Mouse (Mus musculus) embryonic facial prominence, embryonic 15.5 days (tissue): Measurements from ENCODE around the gene Tmem62. TPM values are rescaled to one million over a fixed set of nuclear protein-coding genes. Genes with fewer than 3 reads are reported as not detected.

Experiments used
- ATAC-seq: fragments of 200-750 bp; cut with Nextera tagmentation; 2 replicates; pipeline ENCODE4 v1.8.0; 2017; ENCODE audit warnings: low read depth, moderate TSS enrichment; ENCODE audit not compliant: insufficient number of reproducible peaks, low FRiP score, low TSS enrichment
- H3K27ac ChIP-seq: fragments of 300-500 bp; sonication (generic); replicated peaks from 2 replicates; pipeline ENCODE4 v1.5.1; 2015; ENCODE audit warnings: mild to moderate bottlenecking, inconsistent platforms
- H3K27me3 ChIP-seq: fragments of 300-500 bp; sonication (generic); 2 replicates; pipeline ENCODE4 v1.6.1; 2015; ENCODE audit warnings: inconsistent platforms
- H3K36me3 ChIP-seq: fragments of 300-500 bp; sonication (generic); 2 replicates; pipeline ENCODE4 v1.6.1; 2015; ENCODE audit warnings: mild to moderate bottlenecking, inconsistent platforms
- H3K4me1 ChIP-seq: fragments of 300-500 bp; sonication (generic); 2 replicates; pipeline ENCODE4 v1.6.1; 2015; ENCODE audit warnings: inconsistent platforms
- H3K4me2 ChIP-seq: fragments of 300-500 bp; sonication (generic); replicated peaks from 2 replicates; pipeline ENCODE4 v1.6.1; 2015; ENCODE audit warnings: mild to moderate bottlenecking, inconsistent platforms
- H3K4me3 ChIP-seq: fragments of 300-500 bp; sonication (generic); replicated peaks from 2 replicates; pipeline ENCODE4 v1.5.1; 2015; ENCODE audit warnings: mild to moderate bottlenecking, inconsistent platforms
- H3K9ac ChIP-seq: fragments of 300-500 bp; sonication (generic); 2 replicates; pipeline ENCODE4 v1.6.1; 2015; ENCODE audit warnings: inconsistent platforms
- H3K9me3 ChIP-seq: fragments of 300-500 bp; sonication (generic); replicated peaks from 2 replicates; pipeline ENCODE4 v1.6.1; 2016; ENCODE audit warnings: inconsistent platforms
- WGBS: fragments of 180-500 bp; shearing (Covaris S2); methylation state at CpG from one replicate; pipeline ENCODE4 v1.1.7; 2015; 5-methylcytosine and 5-hydroxymethylcytosine counted together
- polyA plus RNA-seq: library from polyadenylated mRNA; unstranded; fragments of >200 nt; fragmentation: Nextera tagmentation; extraction: Ambion mirVana; gene quantifications from 2 replicates; pipeline ENCODE4 v1.2.1, GENCODE M21; 2015

Tmem62 gene
- polyA plus RNA-seq: 2.5 and 4.1 TPM in 2 replicates

DNA sequence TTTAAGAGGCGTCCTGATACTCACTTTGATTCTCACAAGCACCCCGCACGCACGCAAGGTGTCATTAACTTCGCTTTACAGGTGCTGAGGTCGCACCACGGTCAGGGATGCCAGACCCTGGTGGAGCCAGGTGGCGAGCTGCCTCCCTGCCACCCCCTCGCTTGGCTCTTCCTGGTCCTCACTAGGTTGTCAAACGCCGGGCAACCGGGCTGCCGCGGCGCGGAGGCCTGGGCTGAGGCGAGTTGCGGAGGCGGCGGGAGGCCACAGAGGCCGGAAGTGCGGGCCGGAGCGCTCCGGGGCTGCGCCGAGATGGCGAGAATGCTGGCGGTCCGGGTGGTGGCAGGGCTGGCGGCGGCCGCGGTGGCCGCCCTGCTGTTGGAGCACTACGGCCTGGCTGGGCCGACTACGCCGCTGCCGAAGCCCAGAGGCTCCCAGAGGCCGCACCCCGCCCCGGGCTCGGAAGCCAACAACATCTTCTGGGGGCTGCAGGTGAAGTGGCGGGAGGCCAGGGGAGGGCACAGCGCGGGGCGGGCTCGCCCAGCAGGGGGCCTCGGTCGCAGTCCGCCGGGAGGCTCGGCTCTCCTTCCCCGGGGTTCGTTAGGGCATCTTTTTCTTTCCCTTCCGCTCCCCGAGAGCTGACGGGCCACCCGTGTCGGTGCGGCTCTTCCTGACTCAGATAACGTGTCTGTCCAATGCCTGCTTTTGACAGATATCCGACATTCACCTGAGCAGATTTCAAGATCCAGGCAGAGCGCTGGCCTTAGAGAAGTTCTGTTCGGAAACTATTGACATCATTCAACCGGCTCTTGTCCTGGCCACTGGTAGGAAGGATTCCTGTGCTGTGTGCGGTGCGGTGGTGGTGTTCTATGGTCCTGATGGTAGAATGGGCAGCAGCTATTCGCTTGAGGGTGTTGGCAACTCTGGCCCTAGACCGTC lies at the start of gene Tmem62:
TSS of gene Tmem62 (plus strand) at position 28 of the 936 bp plus-strand sequence.
- peak within 1 kb of the TSS; percentile 74 for H3K4me3 ChIP-seq
- peak within 1 kb of the TSS; percentile 74 for H3K9ac ChIP-seq
- H3K4me2 ChIP-seq: peak within 1 kb of the TSS; percentile 96
- H3K27ac ChIP-seq: peak within 1 kb of the TSS; percentile 60; the same call in 1 of the 2 replicates
- H3K36me3 ChIP-seq: no peaks in the 10 kb centered on the region
- under 1% methylated on average over 65 of the region's 71 CpGs for WGBS
- H3K4me1 ChIP-seq: 0 out of 2 replicates have a peak, but pooled peaks cover 9% of the 10 kb centered on the region
- peak; percentile 72 for ATAC-seq
- H3K27me3 ChIP-seq: no peaks in the 10 kb centered on the region
- H3K9me3 ChIP-seq: no peaks in the 10 kb centered on the region

DNA sequence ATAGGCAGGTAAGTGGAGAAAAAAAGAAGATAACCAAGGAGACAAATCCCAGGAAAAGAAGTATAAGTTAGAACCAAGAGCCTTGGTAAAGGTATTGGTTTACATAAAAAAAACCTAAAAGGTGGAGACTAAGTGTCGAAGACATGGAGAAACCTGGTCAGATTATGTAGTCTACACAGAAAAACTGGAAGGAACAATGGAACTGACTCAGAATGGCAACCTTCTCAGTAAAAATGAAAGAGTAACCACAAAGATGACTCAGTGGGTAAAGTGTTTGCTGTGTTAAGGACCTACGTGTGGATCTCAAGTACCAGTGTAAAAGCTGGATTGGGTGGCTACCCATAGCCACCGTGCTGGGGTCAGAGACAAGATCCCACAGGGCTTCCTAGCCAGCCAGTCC lies 43.8 kb upstream of the Tmem62 start:
- no peaks in the 10 kb centered on the region for H3K27me3 ChIP-seq
- WGBS: 97% methylated on average over 3 of the region's 3 CpGs
- no peak for ATAC-seq
- H3K9ac ChIP-seq: no peak overlapping the region
- no peak overlapping the region for H3K4me2 ChIP-seq
- H3K9me3 ChIP-seq: no peaks in the 10 kb centered on the region
- no peak overlapping the region for H3K4me3 ChIP-seq
- H3K4me1 ChIP-seq: no peaks in the 10 kb centered on the region
- peaks cover 58% of the 10 kb centered on the region for H3K36me3 ChIP-seq
- H3K27ac ChIP-seq: no peak overlapping the region

DNA sequence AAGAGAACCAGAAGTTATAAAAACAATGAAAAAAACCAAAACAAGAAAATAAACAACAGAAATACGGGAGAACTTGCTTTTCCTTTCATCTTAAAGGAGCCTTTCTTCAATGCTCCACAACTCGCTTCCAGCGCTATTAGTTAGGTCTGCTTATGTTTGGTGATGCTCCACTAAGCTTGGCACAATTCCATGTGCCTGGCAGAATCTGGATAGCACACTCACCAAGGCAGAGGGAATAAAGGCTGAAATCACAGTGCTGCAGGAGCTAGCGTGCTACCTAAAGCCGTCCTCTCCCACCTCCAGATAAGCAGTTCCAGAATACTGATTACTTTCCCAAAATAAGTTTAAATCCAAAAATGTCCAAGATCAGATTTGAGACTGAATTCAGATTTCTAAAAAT lies 25.6 kb upstream of the Tmem62 start:
- no peaks in the 10 kb centered on the region for H3K27me3 ChIP-seq
- H3K36me3 ChIP-seq: peaks cover 46% of the 10 kb centered on the region
- 68% methylated on average over 5 of the region's 5 CpGs for WGBS
- H3K27ac ChIP-seq: no peak overlapping the region
- ATAC-seq: no peak
- H3K4me2 ChIP-seq: no peak overlapping the region
- no peaks in the 10 kb centered on the region for H3K9me3 ChIP-seq
- H3K4me3 ChIP-seq: no peak overlapping the region
- no peak overlapping the region for H3K9ac ChIP-seq
- no peaks in the 10 kb centered on the region for H3K4me1 ChIP-seq

DNA sequence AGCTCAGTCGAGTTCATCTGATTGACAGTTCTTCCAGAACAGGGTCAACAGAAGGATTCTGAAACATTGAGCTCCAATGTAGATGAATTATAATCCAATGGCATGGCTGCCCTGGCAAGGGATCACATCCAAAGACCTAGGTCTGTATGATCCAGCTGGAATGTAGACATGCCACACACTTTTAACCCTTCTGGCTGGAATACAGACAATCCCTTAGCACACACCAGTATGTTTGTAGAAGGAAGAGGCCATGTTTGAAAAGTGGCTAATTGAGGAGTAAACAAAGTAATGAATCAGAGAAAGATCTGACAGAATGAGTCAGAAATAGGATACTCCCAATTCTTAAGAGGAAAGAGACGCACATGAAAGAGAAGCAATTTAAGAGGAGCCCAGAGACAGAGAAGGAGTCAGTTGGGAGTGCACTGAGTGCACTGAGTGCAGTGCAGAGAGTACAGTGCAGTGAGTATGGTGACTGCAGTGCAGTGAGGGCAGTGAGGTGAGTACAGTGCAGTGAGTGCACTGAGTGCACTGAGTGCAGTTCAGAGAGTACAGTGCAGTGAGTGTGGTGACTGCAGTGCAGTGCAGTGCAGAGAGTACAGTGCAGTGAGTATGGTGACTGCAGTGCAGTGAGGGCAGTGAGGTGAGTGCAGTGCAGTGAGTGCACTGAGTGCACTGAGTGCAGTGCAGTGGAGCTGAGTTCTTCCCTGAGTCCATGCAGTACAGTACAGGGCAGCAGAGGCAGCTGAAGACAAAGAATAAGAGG lies 24.5 kb upstream of the Tmem62 start:
- Histone ChIP-seq H3K9ac (no peak overlapping the region), H3K4me3 (no peak overlapping the region), H3K27me3 (no peaks in the 10 kb centered on the region), H3K36me3 (peaks cover 36% of the 10 kb centered on the region), H3K4me2 (no peak overlapping the region), H3K4me1 (no peaks in the 10 kb centered on the region), H3K27ac (no peak overlapping the region), H3K9me3 (no peaks in the 10 kb centered on the region)
- WGBS: 60% methylated on average over 2 of the region's 2 CpGs
- ATAC-seq: peak; percentile 43; the same call in 1 of the 2 replicates

DNA sequence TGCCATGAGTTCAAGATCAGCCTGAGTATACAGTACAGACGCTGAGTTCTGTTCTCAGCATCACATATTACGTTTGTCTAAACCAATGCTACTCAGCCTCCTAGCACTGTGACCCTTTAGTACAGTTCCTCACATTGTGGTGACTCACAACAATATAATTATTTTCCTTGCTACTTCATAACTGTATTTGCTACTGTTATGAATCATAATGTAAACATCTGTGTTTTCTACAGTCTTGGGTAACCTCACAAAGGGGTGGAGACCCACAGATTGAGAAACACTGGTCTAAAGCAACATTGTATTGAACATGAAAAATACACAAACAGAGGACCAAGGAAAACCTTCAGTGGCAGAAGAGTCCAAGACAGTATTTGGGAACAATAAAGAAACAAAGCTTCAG lies 17.5 kb upstream of the Tmem62 start:
- H3K4me1 ChIP-seq: no peaks in the 10 kb centered on the region
- H3K27me3 ChIP-seq: no peaks in the 10 kb centered on the region
- H3K27ac ChIP-seq: no peak overlapping the region
- 84% methylated on average over 2 of the region's 2 CpGs for whole genome bisulfite sequencing
- H3K4me3 ChIP-seq: no peak overlapping the region
- no peak overlapping the region for H3K4me2 ChIP-seq
- no peak for ATAC-seq
- no peak overlapping the region for H3K9ac ChIP-seq
- H3K36me3 ChIP-seq: peaks cover 12% of the 10 kb centered on the region
- H3K9me3 ChIP-seq: no peaks in the 10 kb centered on the region

DNA sequence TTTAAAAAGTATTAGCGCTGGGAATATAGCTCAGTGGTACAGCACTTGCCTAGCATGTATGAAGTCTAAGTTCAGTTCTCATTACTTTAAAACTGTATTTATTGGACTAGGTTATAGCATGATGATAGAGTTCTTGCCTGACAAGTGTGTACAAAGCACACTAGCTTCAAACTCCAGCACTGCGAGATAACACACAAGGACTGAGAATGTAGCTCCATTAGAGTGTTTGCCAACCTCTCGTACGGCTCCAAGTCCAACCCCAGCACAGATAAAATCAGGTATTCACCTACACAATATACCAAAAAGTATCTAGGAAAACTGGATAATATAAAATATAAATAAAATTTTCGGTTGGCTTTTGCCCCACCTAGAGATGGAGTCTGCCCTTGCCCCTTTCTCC lies 17.0 kb upstream of the Tmem62 start:
- WGBS: 92% methylated on average over 5 of the region's 5 CpGs
- H3K4me2 ChIP-seq: no peak overlapping the region
- no peaks in the 10 kb centered on the region for H3K4me1 ChIP-seq
- no peaks in the 10 kb centered on the region for H3K27me3 ChIP-seq
- H3K4me3 ChIP-seq: no peak overlapping the region
- H3K9ac ChIP-seq: no peak overlapping the region
- H3K27ac ChIP-seq: no peak overlapping the region
- H3K9me3 ChIP-seq: no peaks in the 10 kb centered on the region
- no peak for ATAC-seq
- H3K36me3 ChIP-seq: peaks cover 10% of the 10 kb centered on the region

DNA sequence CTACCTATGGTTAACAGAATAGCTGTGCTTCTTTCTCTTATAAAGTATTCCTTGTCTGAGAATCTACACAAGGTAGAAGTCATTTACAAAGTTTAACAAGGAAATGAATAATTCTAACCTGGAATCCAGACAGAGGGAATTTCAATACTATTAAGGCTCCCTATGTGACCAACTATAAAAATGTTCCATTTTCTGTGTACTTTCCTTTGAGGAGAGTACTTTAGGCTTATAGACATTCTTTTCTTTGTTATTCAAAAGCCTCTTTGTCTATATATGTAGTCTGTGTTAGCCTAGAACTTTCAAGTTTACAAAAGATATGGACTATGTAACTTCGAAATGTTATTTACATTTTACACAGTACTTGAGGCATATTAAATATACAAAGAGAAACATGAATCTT lies 16.6 kb upstream of the Tmem62 start:
- H3K4me1 ChIP-seq: no peaks in the 10 kb centered on the region
- peaks cover 7% of the 10 kb centered on the region for H3K36me3 ChIP-seq
- no peak overlapping the region for H3K27ac ChIP-seq
- no peaks in the 10 kb centered on the region for H3K27me3 ChIP-seq
- no peaks in the 10 kb centered on the region for H3K9me3 ChIP-seq
- H3K4me3 ChIP-seq: no peak overlapping the region
- no peak overlapping the region for H3K4me2 ChIP-seq
- WGBS: 95% methylated on average over 1 of the region's 1 CpGs
- H3K9ac ChIP-seq: no peak overlapping the region
- no peak for ATAC-seq

DNA sequence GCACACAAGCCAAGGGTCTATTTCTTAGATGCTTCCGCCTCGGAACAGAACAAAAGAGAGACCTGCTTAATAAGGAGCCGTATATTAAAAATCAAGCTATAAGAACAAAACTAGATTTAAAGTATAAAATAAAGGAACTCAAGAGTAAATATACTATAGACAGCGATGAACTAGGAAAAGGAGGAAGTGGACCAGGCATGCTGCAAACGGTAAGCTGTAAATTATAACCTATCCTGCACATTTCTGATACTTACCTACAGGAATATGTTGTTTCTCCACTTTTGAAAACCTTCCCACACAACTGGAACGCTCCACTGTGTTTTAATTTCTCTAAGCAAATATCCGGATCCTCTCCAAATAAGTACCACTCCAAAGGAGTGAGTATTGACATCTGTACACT lies 13.7 kb upstream of the Tmem62 start:
- no peak overlapping the region for H3K27ac ChIP-seq
- no peak overlapping the region for H3K4me3 ChIP-seq
- H3K27me3 ChIP-seq: no peaks in the 10 kb centered on the region
- H3K36me3 ChIP-seq: 0 out of 2 replicates have a peak, but pooled peaks cover 4% of the 10 kb centered on the region
- no peak overlapping the region for H3K4me2 ChIP-seq
- no peaks in the 10 kb centered on the region for H3K4me1 ChIP-seq
- H3K9me3 ChIP-seq: no peaks in the 10 kb centered on the region
- H3K9ac ChIP-seq: no peak overlapping the region
- 93% methylated on average over 7 of the region's 7 CpGs for WGBS
- no peak for ATAC-seq

DNA sequence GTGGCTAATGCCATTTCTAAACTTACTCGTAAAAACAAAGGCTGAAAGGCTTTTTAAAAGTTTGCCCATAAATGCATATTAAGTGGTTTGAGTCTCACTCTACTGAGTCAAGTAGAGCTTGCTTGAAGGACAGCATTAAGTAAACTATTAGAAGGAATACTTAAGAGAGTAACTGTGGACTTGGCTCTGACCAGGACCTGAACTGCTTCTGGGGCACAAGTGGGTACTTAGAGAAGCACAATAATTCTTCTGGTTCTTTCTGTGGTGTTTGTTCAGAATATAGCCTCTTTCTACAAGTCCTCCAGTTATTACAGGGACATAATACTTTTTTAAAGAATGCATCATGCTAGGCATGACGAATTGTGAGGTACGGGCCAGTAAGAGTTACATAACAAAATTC lies 11.3 kb upstream of the Tmem62 start:
- Histone ChIP-seq H3K27ac (no peak overlapping the region), H3K9me3 (no peaks in the 10 kb centered on the region), H3K27me3 (no peaks in the 10 kb centered on the region), H3K4me3 (no peak overlapping the region), H3K4me1 (peaks cover 7% of the 10 kb centered on the region; the same call in 1 of the 2 replicates), H3K9ac (no peak overlapping the region), H3K4me2 (no peak overlapping the region), H3K36me3 (no peaks in the 10 kb centered on the region)
- 93% methylated on average over 3 of the region's 3 CpGs for WGBS
- ATAC-seq: no peak

DNA sequence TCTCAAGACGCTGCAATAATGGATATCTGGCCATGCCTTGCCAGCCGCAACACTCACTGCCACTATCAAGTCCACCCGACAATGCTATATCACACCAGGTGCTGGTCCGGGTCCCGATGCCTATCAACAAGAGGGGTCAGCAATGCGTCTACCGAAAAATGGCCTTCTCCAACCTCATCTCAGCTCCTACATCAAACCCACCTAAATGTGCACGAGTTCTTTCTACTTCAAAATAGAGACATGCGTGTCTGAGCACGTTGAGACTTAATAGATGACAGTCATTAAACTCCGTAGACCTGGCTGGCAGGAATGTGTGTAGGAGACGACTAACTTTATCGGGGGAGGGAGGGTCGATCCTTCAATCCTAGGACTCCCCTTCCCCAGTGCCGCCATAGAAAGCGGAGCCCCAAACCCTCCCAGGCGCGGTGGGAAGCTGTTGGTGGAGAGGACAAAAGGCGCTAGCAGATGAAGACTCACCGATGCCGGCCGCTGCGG lies 6.7 kb upstream of the Tmem62 start:
- Histone ChIP-seq H3K27ac (peak overlapping the region; percentile 82), H3K9ac (peak overlapping the region; percentile 72), H3K36me3 (no peaks in the 10 kb centered on the region), H3K4me3 (peak overlapping the region; percentile 78), H3K4me1 (peaks cover 9% of the 10 kb centered on the region; the same call in 1 of the 2 replicates), H3K9me3 (no peaks in the 10 kb centered on the region), H3K4me2 (peak overlapping the region; percentile 69), H3K27me3 (no peaks in the 10 kb centered on the region)
- WGBS: 0% methylated on average over 23 of the region's 23 CpGs
- ATAC-seq: peak; percentile 19

DNA sequence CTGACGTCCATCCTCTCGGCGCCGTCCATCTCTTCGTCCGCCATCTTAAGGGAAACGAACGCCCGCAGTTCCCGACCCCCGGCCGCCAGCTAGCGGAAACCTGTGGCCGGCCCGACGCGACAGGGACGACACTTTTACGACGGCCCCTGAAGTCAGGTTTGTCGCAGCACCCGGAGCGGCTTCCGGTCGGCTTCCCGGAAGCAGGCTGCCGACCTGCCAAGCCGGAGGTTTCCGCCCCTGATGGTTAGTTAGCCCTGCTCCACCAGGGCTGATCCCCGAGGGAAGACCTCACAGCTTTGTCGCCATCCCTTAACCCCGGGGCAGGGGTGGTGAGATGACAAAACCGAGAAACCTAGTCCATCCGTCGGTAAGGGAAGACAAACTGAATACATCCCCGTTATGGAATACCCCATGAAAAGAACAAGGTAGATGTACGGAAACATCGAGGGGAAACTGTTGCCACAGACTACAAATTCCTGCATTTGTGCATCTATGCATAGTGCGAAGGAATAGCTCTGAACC lies 6.2 kb upstream of the Tmem62 start, which contains the start of gene Ubr1:
TSS of gene Ubr1 (minus strand) at position 157 of the 522 bp plus-strand sequence.
- 0% methylated on average over 39 of the region's 39 CpGs for whole genome bisulfite sequencing
- H3K9me3 ChIP-seq: no peaks in the 10 kb centered on the region

More for the DNA sequence above, 6.2 kb upstream of the Tmem62 start, which contains the start of gene Ubr1:
- peak within 1 kb of the TSS; percentile 78 for H3K4me3 ChIP-seq
- H3K36me3 ChIP-seq: no peaks in the 10 kb centered on the region
- ATAC-seq: peak; percentile 85
- H3K27me3 ChIP-seq: no peaks in the 10 kb centered on the region
- peak within 1 kb of the TSS; percentile 69 for H3K4me2 ChIP-seq
- peak within 1 kb of the TSS; percentile 72 for H3K9ac ChIP-seq
- H3K4me1 ChIP-seq: peaks cover 9% of the 10 kb centered on the region; the same call in 1 of the 2 replicates
- peak within 1 kb of the TSS; percentile 82 for H3K27ac ChIP-seq
